ENCODE assay signal across 17 mouse cellular contexts in genomic region chr2:131307822-131308221, GRCm38 (mm10).
"Had no signal": no experiment of that assay in that cellular context is flagged by ENCODE, and none has a peak within 500 bp of the region (broad histone marks: within the 10 kb centered on the region; RNA-seq: fewer than 3 reads in every experiment).

No protein-coding gene starts in this region.

- H3K27ac ChIP-seq: kidney, embryonic 15.5 days; left cerebral cortex, adult 2 months; liver, embryonic 13.5 days; macrophage; midbrain, embryonic 12.5 days; midbrain, embryonic 15.5 days; neural tube, embryonic 13.5 days had no signal

- H3K27me3 ChIP-seq: kidney, embryonic 15.5 days; liver, embryonic 13.5 days; midbrain, embryonic 12.5 days; midbrain, embryonic 15.5 days; neural tube, embryonic 13.5 days had no signal

- H3K4me2 ChIP-seq: kidney, embryonic 15.5 days; liver, embryonic 13.5 days; lung, embryonic 14.5 days; midbrain, embryonic 12.5 days; midbrain, embryonic 15.5 days; neural tube, embryonic 13.5 days had no signal

- DNase-seq: kidney, postnatal 10 days; kidney, postnatal 36 days; layer of hippocampus, postnatal 36 days; liver, embryonic 13.5 days; lung, embryonic 14.5 days; retina, postnatal 1 day; right cerebral cortex, postnatal 25 days; spleen, adult 18-20 months; thymus, adult 18-20 months; thymus, postnatal 36 days had no signal

- H3K9ac ChIP-seq: kidney, embryonic 15.5 days; liver, embryonic 13.5 days; lung, embryonic 14.5 days; midbrain, embryonic 12.5 days; midbrain, embryonic 15.5 days; neural tube, embryonic 13.5 days had no signal

- H3K4me3 ChIP-seq: kidney, embryonic 15.5 days; left cerebral cortex, adult 2 months; liver, embryonic 13.5 days; midbrain, embryonic 12.5 days; midbrain, embryonic 15.5 days; neural tube, embryonic 13.5 days had no signal

- ATAC-seq: lung, postnatal 0 days; midbrain, embryonic 15.5 days had no signal

- H3K4me1 ChIP-seq: kidney, embryonic 15.5 days; liver, embryonic 13.5 days; midbrain, embryonic 12.5 days; midbrain, embryonic 15.5 days; neural tube, embryonic 13.5 days had no signal

- H3K9me3 ChIP-seq: kidney, embryonic 15.5 days; liver, embryonic 13.5 days; midbrain, embryonic 12.5 days; midbrain, embryonic 15.5 days; neural tube, embryonic 13.5 days had no signal
